ENCODE assay signal across 14 mouse cellular contexts in genomic region chr4:46754407-46755194, GRCm38 (mm10).
DNase-seq lines count a peak whose midpoint lies in the region; ATAC-seq and TF ChIP-seq lines count a peak whose summit lies in the region.
"Had no signal": no experiment of that assay in that cellular context is flagged by ENCODE, and none has a peak within 500 bp of the region (broad histone marks: within the 10 kb centered on the region; RNA-seq: fewer than 3 reads in every experiment).

No protein-coding gene starts in this region.

- ATAC-seq in hematopoietic stem cell, adult 5-6 weeks (replicated peaks in 1 of 2; ENCODE audit: insufficient read depth in 1 of 2, low FRiP score in 2 of 2, low TSS enrichment in 1 of 2, low read depth in 1 of 2, poor library complexity in 2 of 2, severe bottlenecking in 2 of 2) = peak; percentile 75 to 80
- peak; percentile 70 for ATAC-seq in megakaryocyte, adult 5-6 weeks (ENCODE audit: poor library complexity, severe bottlenecking)
- ATAC-seq: inflammation-experienced regulatory T-cells, adult 6 months; Patski had no signal

- no peak for DNase-seq in layer of hippocampus, adult 2 months (ENCODE audit: low spot score in 2 of 2)
- no peak for DNase-seq in layer of hippocampus, adult 8-10 months (ENCODE audit: low spot score in 2 of 2)
- DNase-seq in adrenal gland, postnatal 4 days (ENCODE audit: low spot score in 2 of 2) = no peak
- DNase-seq in embryo, embryonic 9.5 days (ENCODE audit: extremely low spot score) = no peak
- DNase-seq: adrenal gland, postnatal 36 days; cerebellum, adult 9-10 months; right cerebral cortex, postnatal 4 days had no signal

- 6% methylated on average over 6 of the region's 6 CpGs for WGBS in bone marrow, adult 2 months

- TF ChIP-seq CTCF in layer of hippocampus, adult 2 months (conservative IDR thresholded peaks at IDR 0.05) = no peak
- TF ChIP-seq CTCF in bone marrow, adult 2 months (IDR thresholded peaks at IDR 0.05; ENCODE audit: control insufficient read depth, insufficient read depth, low read length) = no peak

- TF ChIP-seq POLR2A in bone marrow, adult 2 months (IDR thresholded peaks at IDR 0.05; ENCODE audit: borderline replicate concordance, control insufficient read depth, low read depth, low read length) = no peak

- H3K4me1 ChIP-seq in bone marrow, adult 2 months (ENCODE audit: control insufficient read depth, insufficient read depth, low read length) = peaks cover 11% of the 10 kb centered on the region; the same call in 1 of the 2 replicates
- H3K4me1 ChIP-seq: heart, embryonic 12.5 days had no signal

- no peak overlapping the region for H3K4me3 ChIP-seq in layer of hippocampus, adult 2 months
- H3K4me3 ChIP-seq in bone marrow, adult 2 months (replicated peaks; ENCODE audit: control insufficient read depth, low read depth, low read length) = peak overlapping the region; percentile 41
- H3K4me3 ChIP-seq: heart, embryonic 12.5 days; limb, embryonic 12.5 days had no signal

- peak overlapping the region; percentile 55; the same call in 1 of the 2 replicates for H3K27ac ChIP-seq in layer of hippocampus, adult 2 months
- H3K27ac ChIP-seq in bone marrow, adult 2 months (ENCODE audit: control insufficient read depth, insufficient read depth, low read depth, low read length, poor library complexity) = peak overlapping the region; percentile 80
- H3K27ac ChIP-seq: limb, embryonic 12.5 days had no signal
